Mouse (Mus musculus): ENCODE data around the gene Thop1. TPM values are rescaled to one million over a fixed set of nuclear protein-coding genes. Genes with fewer than 3 reads are reported as not detected.
"Not testable (repeated sequence)": the region's sequence is repeated elsewhere in the genome, so short reads cannot be mapped to it uniquely, and the experiment has no call there.

Gene Thop1
- polyA plus RNA-seq, 1 experiment from 2014 or later, result 33.3 TPM

DNA sequence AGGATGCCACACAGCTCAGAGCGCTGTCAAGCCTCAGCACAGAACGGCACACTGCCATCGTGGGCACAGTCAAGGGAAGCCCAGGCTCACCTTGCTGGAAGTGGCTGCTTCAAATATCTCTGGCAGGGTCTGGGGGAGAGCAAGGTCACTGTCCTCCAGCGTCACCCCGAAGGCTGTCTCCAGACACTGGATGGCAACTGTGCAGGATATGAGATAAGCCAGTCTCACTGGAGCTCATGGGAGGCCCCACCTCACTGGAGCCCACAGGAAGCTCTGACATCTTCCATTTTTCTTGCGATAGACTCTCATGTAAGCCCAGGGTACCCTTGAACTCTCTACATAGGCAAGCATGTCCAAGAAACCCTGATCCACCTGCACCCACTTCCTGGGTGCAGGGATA lies 18.7 kb upstream of the Thop1 start:
- no peak overlapping the region for H3K4me2 ChIP-seq (ENCODE audit: low read depth, low read length)
- H3K36me3 ChIP-seq (ENCODE audit: control insufficient read depth, insufficient read depth, low read length), result peaks cover 58% of the 10 kb centered on the region
- no peak overlapping the region for H3K4me3 ChIP-seq (ENCODE audit: low read depth, low read length)
- no peaks in the 10 kb centered on the region for H3K9me3 ChIP-seq (ENCODE audit: control insufficient read depth, low read length)
- H3K27me3 ChIP-seq (ENCODE audit: control insufficient read depth, insufficient read depth, low read length), result no peaks in the 10 kb centered on the region
- H3K9ac ChIP-seq (replicated peaks; ENCODE audit: low read depth, low read length), result no peak overlapping the region
- H3K27ac ChIP-seq (ENCODE audit: low read depth, low read length), result no peak overlapping the region
- no peak for ATAC-seq (ENCODE audit: low read depth)
- 98% methylated on average over 6 of the region's 6 CpGs for WGBS
- H3K4me1 ChIP-seq (ENCODE audit: control insufficient read depth, insufficient read depth, low read length), result no peaks in the 10 kb centered on the region

GRCm38 (mm10) chr10:81052577-81052976 lies 17.3 kb upstream of the Thop1 start:
- WGBS, result 93% methylated on average over 5 of the region's 5 CpGs
- no peak for ATAC-seq (ENCODE audit: low read depth)
- H3K27ac ChIP-seq (ENCODE audit: low read depth, low read length), result no peak overlapping the region
- no peak overlapping the region for H3K4me3 ChIP-seq (ENCODE audit: low read depth, low read length)
- no peak overlapping the region for H3K9ac ChIP-seq (replicated peaks; ENCODE audit: low read depth, low read length)
- H3K4me2 ChIP-seq (ENCODE audit: low read depth, low read length), result no peak overlapping the region
- peaks cover 44% of the 10 kb centered on the region for H3K36me3 ChIP-seq (ENCODE audit: control insufficient read depth, insufficient read depth, low read length)
- no peaks in the 10 kb centered on the region for H3K9me3 ChIP-seq (ENCODE audit: control insufficient read depth, low read length)
- H3K4me1 ChIP-seq (ENCODE audit: control insufficient read depth, insufficient read depth, low read length), result 0 out of 2 replicates have a peak, but pooled peaks cover 2% of the 10 kb centered on the region
- no peaks in the 10 kb centered on the region for H3K27me3 ChIP-seq (ENCODE audit: control insufficient read depth, insufficient read depth, low read length)

- Histone ChIP-seq H3K27ac (ENCODE audit: low read depth, low read length) (no peak overlapping the region), H3K36me3 (ENCODE audit: control insufficient read depth, insufficient read depth, low read length) (peaks cover 21% of the 10 kb centered on the region), H3K9ac (replicated peaks; ENCODE audit: low read depth, low read length) (0 out of 2 replicates have a peak overlapping the region, but pooled peaks have one; percentile 11), H3K27me3 (ENCODE audit: control insufficient read depth, insufficient read depth, low read length) (no peaks in the 10 kb centered on the region), H3K9me3 (ENCODE audit: control insufficient read depth, low read length) (no peaks in the 10 kb centered on the region), H3K4me3 (ENCODE audit: low read depth, low read length) (no peak overlapping the region), H3K4me2 (ENCODE audit: low read depth, low read length) (no peak overlapping the region), H3K4me1 (ENCODE audit: control insufficient read depth, insufficient read depth, low read length) (peaks cover 18% of the 10 kb centered on the region)
- no peak for ATAC-seq (ENCODE audit: low read depth)
- 85% methylated on average over 6 of the region's 6 CpGs for WGBS
These were observed 14.7 kb upstream of the Thop1 start for GRCm38 (mm10) chr10:81055169-81055568.

DNA sequence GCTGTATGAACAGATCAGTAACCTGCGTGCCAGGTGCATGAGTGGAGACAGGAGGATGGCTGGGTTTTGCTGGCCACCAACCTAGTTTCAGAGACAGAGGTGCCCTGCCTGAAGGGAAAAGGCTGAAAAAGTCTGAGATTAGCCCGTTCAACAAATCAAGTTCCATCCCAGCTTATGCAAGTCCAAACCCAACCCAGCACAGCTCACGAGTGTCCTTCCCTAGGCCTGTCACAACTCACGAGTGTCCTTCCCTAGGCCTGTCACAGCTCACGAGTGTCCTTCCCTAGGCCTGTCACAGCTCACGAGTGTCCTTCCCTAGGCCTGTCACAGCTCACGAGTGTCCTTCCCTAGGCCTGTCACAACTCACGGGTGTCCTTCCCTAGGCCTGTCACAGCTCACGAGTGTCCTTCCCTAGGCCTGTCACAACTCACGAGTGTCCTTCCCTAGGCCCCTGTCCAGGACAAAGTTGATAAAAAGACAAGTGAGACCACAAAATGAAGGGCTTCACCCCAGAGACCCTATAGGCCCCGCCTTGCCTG lies 14.0 kb upstream of the Thop1 start:
- H3K9me3 ChIP-seq (ENCODE audit: control insufficient read depth, low read length); H3K27ac ChIP-seq (ENCODE audit: low read depth, low read length); ATAC-seq (ENCODE audit: low read depth); H3K4me2 ChIP-seq (ENCODE audit: low read depth, low read length); H3K27me3 ChIP-seq (ENCODE audit: control insufficient read depth, insufficient read depth, low read length); H3K4me3 ChIP-seq (ENCODE audit: low read depth, low read length); H3K9ac ChIP-seq (replicated peaks; ENCODE audit: low read depth, low read length): not testable (repeated sequence)
- peaks cover 18% of the 10 kb centered on the region for H3K4me1 ChIP-seq (ENCODE audit: control insufficient read depth, insufficient read depth, low read length)
- peaks cover 14% of the 10 kb centered on the region for H3K36me3 ChIP-seq (ENCODE audit: control insufficient read depth, insufficient read depth, low read length)
- 89% methylated on average over 10 of the region's 11 CpGs for WGBS

GRCm38 (mm10) chr10:81057406-81058130 lies 12.3 kb upstream of the Thop1 start:
- no peak overlapping the region for H3K4me2 ChIP-seq (ENCODE audit: low read depth, low read length)
- no peak overlapping the region for H3K4me3 ChIP-seq (ENCODE audit: low read depth, low read length)
- no peaks in the 10 kb centered on the region for H3K27me3 ChIP-seq (ENCODE audit: control insufficient read depth, insufficient read depth, low read length)
- no peak overlapping the region for H3K9ac ChIP-seq (replicated peaks; ENCODE audit: low read depth, low read length)
- WGBS, result 93% methylated on average over 23 of the region's 23 CpGs
- H3K9me3 ChIP-seq (ENCODE audit: control insufficient read depth, low read length), result no peaks in the 10 kb centered on the region
- no peak overlapping the region for H3K27ac ChIP-seq (ENCODE audit: low read depth, low read length)
- H3K4me1 ChIP-seq (ENCODE audit: control insufficient read depth, insufficient read depth, low read length), result peaks cover 18% of the 10 kb centered on the region
- H3K36me3 ChIP-seq (ENCODE audit: control insufficient read depth, insufficient read depth, low read length), result no peaks in the 10 kb centered on the region
- ATAC-seq (ENCODE audit: low read depth), result no peak

DNA sequence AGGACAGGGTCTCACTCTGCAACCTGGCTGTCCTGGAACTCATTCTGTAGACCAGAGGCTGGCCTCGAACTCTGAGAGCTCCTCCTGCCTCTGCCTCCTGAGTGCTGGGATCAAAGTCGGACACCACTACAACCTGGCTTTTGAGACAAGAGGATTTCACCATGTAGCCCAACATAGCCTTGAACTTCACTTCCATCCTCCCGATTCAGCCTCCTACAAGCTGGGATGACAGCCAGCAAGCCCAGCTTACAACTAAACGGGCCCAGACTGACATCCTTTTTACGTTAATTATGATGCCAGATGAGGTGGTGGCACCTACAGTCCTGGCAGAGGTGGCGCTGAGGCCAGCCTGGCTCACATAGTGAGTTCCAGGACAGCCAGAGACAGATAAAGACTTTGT lies 10.9 kb upstream of the Thop1 start:
- H3K4me3 ChIP-seq (ENCODE audit: low read depth, low read length), result peak overlapping the region; percentile 72
- no peak for ATAC-seq (ENCODE audit: low read depth)
- 0 out of 2 replicates have a peak overlapping the region, but pooled peaks have one; percentile 73 for H3K9ac ChIP-seq (replicated peaks; ENCODE audit: low read depth, low read length)
- peaks cover 18% of the 10 kb centered on the region for H3K4me1 ChIP-seq (ENCODE audit: control insufficient read depth, insufficient read depth, low read length)
- no peak overlapping the region for H3K27ac ChIP-seq (ENCODE audit: low read depth, low read length)
- H3K36me3 ChIP-seq (ENCODE audit: control insufficient read depth, insufficient read depth, low read length), result no peaks in the 10 kb centered on the region
- WGBS, result 93% methylated on average over 6 of the region's 6 CpGs
- peak overlapping the region; percentile 96 for H3K4me2 ChIP-seq (ENCODE audit: low read depth, low read length)
- no peaks in the 10 kb centered on the region for H3K27me3 ChIP-seq (ENCODE audit: control insufficient read depth, insufficient read depth, low read length)
- no peaks in the 10 kb centered on the region for H3K9me3 ChIP-seq (ENCODE audit: control insufficient read depth, low read length)

DNA sequence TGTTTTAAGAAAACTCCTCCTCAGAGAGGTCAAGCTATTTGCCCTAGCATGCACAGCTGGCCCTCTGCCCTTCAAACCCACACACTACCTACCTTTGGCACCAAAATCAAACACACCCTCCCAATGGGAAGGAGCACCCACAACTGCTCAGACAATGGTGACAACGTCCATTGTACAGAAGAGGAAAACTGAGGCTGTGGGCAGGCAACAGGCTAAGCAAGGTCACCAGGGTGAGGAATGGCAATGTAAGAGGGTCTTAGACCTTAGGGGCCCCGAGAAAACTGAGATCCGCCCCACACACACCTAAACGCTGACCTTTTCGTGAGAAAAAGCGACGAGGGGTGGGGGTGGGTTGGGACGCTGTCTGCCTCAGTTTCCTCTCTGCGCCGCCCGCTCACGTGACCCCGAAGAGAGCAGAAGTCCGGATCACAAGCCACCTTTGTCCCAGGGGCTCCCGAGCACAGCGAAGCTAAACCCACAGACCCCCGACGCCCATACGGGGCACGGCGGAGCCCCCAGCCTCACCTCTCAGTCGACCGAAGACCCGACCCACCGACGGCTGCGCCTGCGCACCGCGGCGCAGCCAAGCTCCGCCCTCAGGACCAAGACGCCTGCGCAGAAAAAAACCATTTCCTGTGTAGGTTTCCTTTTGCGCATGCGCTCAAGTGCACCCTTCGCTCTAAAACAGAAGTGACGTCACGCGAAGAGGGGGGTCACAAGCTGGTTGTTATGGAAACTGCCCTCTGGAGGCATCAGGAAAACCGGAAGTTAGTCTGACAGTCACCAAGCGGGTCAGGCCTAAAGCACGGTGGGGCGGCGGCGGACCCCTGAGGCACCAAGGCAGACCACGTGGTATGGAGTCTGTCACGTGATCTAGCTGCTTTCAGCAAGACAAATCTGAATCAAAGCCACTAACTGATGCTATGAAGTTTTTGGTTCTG lies 10.0 kb upstream of the Thop1 start, which contains the start of gene Sgta:
Gene Sgta (minus strand): TSS at position 579 of the 941 bp plus-strand sequence.
- peak; percentile 90 for ATAC-seq (ENCODE audit: low read depth)
- Histone ChIP-seq H3K4me1 (ENCODE audit: control insufficient read depth, insufficient read depth, low read length) (peaks cover 18% of the 10 kb centered on the region), H3K9me3 (ENCODE audit: control insufficient read depth, low read length) (no peaks in the 10 kb centered on the region), H3K4me3 (ENCODE audit: low read depth, low read length) (peak within 1 kb of the TSS; percentile 72), H3K27ac (ENCODE audit: low read depth, low read length) (peak within 1 kb of the TSS; percentile 28; the same call in 1 of the 2 replicates), H3K4me2 (ENCODE audit: low read depth, low read length) (peak within 1 kb of the TSS; percentile 96), H3K27me3 (ENCODE audit: control insufficient read depth, insufficient read depth, low read length) (no peaks in the 10 kb centered on the region), H3K36me3 (ENCODE audit: control insufficient read depth, insufficient read depth, low read length) (no peaks in the 10 kb centered on the region), H3K9ac (replicated peaks; ENCODE audit: low read depth, low read length) (peak within 1 kb of the TSS; percentile 73)
- under 1% methylated on average over 47 of the region's 48 CpGs for WGBS

DNA sequence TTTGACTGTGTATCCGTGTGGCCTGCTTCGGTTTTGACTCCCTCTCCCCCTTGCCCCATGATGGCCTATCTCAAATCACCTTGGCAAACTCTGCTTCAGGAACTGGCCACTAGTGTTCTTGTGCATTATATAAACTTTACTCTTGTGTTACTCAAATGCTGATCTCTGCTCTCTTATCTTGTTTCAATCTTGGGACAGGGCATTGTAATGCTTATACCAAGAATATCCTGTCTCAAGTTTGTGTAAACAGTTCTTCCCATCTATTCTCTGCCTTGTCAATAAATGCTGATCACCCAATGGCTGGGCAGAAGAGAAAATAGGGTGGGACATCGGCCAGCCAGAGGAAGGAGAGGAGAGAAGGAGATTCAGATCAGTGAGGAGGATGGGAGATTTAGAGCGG lies 7.1 kb upstream of the Thop1 start:
- H3K9me3 ChIP-seq (ENCODE audit: control insufficient read depth, low read length), result no peaks in the 10 kb centered on the region
- no peak overlapping the region for H3K9ac ChIP-seq (replicated peaks; ENCODE audit: low read depth, low read length)
- no peaks in the 10 kb centered on the region for H3K36me3 ChIP-seq (ENCODE audit: control insufficient read depth, insufficient read depth, low read length)
- no peaks in the 10 kb centered on the region for H3K27me3 ChIP-seq (ENCODE audit: control insufficient read depth, insufficient read depth, low read length)
- H3K4me3 ChIP-seq (ENCODE audit: low read depth, low read length), result no peak overlapping the region
- no peak overlapping the region for H3K27ac ChIP-seq (ENCODE audit: low read depth, low read length)
- H3K4me2 ChIP-seq (ENCODE audit: low read depth, low read length), result no peak overlapping the region
- WGBS, result 62% methylated on average over 4 of the region's 4 CpGs
- no peak for ATAC-seq (ENCODE audit: low read depth)
- peaks cover 16% of the 10 kb centered on the region for H3K4me1 ChIP-seq (ENCODE audit: control insufficient read depth, insufficient read depth, low read length)
